8 mouse cellular contexts compared by ENCODE assay signal in genomic region chr3:88677399-88677798, GRCm38 (mm10). TPM values are rescaled to one million over a fixed set of nuclear protein-coding genes. Genes with fewer than 3 reads are reported as not detected.
DNase-seq lines count a peak whose midpoint lies in the region; ATAC-seq and TF ChIP-seq lines count a peak whose summit lies in the region.

No protein-coding gene starts in this region.

- no peaks in the 10 kb centered on the region for H3K4me1 ChIP-seq in bone marrow macrophage, adult 2 months (ENCODE audit: control insufficient read depth, insufficient read depth, low read length)
- peaks cover 3% of the 10 kb centered on the region; the same call in 1 of the 2 replicates for H3K4me1 ChIP-seq in embryonic facial prominence, embryonic 15.5 days
- peaks cover 0 to 3% of the 10 kb centered on the region in 2 experiments; a peak in 1 of 4 replicates for H3K4me1 ChIP-seq in heart, embryonic 14.5 days (ENCODE audit: control insufficient read depth in 2 of 2, insufficient read depth in 2 of 2, low read length in 2 of 2)
- H3K4me1 ChIP-seq in kidney, postnatal 0 days (replicated peaks; ENCODE audit: insufficient read depth, low read length) = no peaks in the 10 kb centered on the region
- no peaks in the 10 kb centered on the region; the same call in 1 of the 2 replicates for H3K4me1 ChIP-seq in lung, embryonic 14.5 days (ENCODE audit: insufficient read depth)

- no peak overlapping the region for H3K27ac ChIP-seq in bone marrow macrophage, adult 2 months (ENCODE audit: insufficient read depth, low read depth, low read length)
- H3K27ac ChIP-seq in embryonic facial prominence, embryonic 15.5 days (replicated peaks) = no peak overlapping the region
- no peak overlapping the region for H3K27ac ChIP-seq in heart, embryonic 14.5 days (replicated peaks in 1 of 2; ENCODE audit: control insufficient read depth in 1 of 2, insufficient read depth in 1 of 2, low read depth in 2 of 2, low read length in 2 of 2)
- H3K27ac ChIP-seq in kidney, postnatal 0 days = no peak overlapping the region
- H3K27ac ChIP-seq in lung, embryonic 14.5 days (ENCODE audit: low read depth) = no peak overlapping the region

- peak overlapping the region; percentile 64 for H3K4me2 ChIP-seq in embryonic facial prominence, embryonic 15.5 days (replicated peaks)
- peak overlapping the region; percentile 64 for H3K4me2 ChIP-seq in heart, embryonic 14.5 days (ENCODE audit: low read length)
- peak overlapping the region; percentile 71 for H3K4me2 ChIP-seq in kidney, postnatal 0 days (ENCODE audit: low read length)
- H3K4me2 ChIP-seq in lung, embryonic 14.5 days = peak overlapping the region; percentile 66

- ATAC-seq in embryonic facial prominence, embryonic 15.5 days (ENCODE audit: insufficient number of reproducible peaks, low FRiP score, low TSS enrichment, low read depth) = 0 out of 2 replicates have a peak, but pooled peaks have one; percentile 47
- no peak for ATAC-seq in heart, embryonic 14.5 days (ENCODE audit: insufficient number of reproducible peaks, insufficient read depth, low FRiP score, low read depth)
- ATAC-seq in kidney, postnatal 0 days (replicated peaks; ENCODE audit: low FRiP score, low read depth) = peak; percentile 84
- peak; percentile 74 for ATAC-seq in lung, embryonic 14.5 days (ENCODE audit: insufficient read depth)
- peak; percentile 88 for ATAC-seq in neutrophil, adult 5-6 weeks (ENCODE audit: extremely low read depth, insufficient number of reproducible peaks, low FRiP score, poor library complexity, severe bottlenecking)

- WGBS in embryonic facial prominence, embryonic 15.5 days = 10% methylated on average over 11 of the region's 11 CpGs
- WGBS in heart, embryonic 14.5 days = 9% methylated on average over 11 of the region's 11 CpGs
- WGBS in kidney, postnatal 0 days = 5% methylated on average over 11 of the region's 11 CpGs
- 8% methylated on average over 11 of the region's 11 CpGs for WGBS in lung, embryonic 14.5 days

- TF ChIP-seq CTCF in bone marrow macrophage, adult 2 months (IDR thresholded peaks at IDR 0.05; ENCODE audit: low read depth, low read length) = no peak
- TF ChIP-seq CTCF in kidney, postnatal 0 days (IDR thresholded peaks at IDR 0.05; ENCODE audit: low read depth) = peak; percentile 87
- TF ChIP-seq CTCF in lung, embryonic 14.5 days (IDR thresholded peaks at IDR 0.05; ENCODE audit: low read depth) = peak; percentile 79

- no peaks in the 10 kb centered on the region for H3K36me3 ChIP-seq in embryonic facial prominence, embryonic 15.5 days
- H3K36me3 ChIP-seq in heart, embryonic 14.5 days (ENCODE audit: control insufficient read depth, insufficient read depth, low read length) = no peaks in the 10 kb centered on the region
- H3K36me3 ChIP-seq in kidney, postnatal 0 days (ENCODE audit: insufficient read depth, low read length) = no peaks in the 10 kb centered on the region
- no peaks in the 10 kb centered on the region for H3K36me3 ChIP-seq in lung, embryonic 14.5 days (ENCODE audit: insufficient read depth)

- H3K27me3 ChIP-seq in embryonic facial prominence, embryonic 15.5 days = no peaks in the 10 kb centered on the region
- no peaks in the 10 kb centered on the region for H3K27me3 ChIP-seq in heart, embryonic 14.5 days (ENCODE audit: control insufficient read depth, insufficient read depth, low read length)
- no peaks in the 10 kb centered on the region for H3K27me3 ChIP-seq in kidney, postnatal 0 days (ENCODE audit: insufficient read depth, low read length)
- no peaks in the 10 kb centered on the region for H3K27me3 ChIP-seq in lung, embryonic 14.5 days (ENCODE audit: insufficient read depth, low read length)

- H3K9ac ChIP-seq in embryonic facial prominence, embryonic 15.5 days = peak overlapping the region; percentile 45
- peak overlapping the region; percentile 51; the same call in 1 of the 2 replicates for H3K9ac ChIP-seq in heart, embryonic 14.5 days (ENCODE audit: low read length)
- peak overlapping the region; percentile 55; the same call in 1 of the 2 replicates for H3K9ac ChIP-seq in kidney, postnatal 0 days (ENCODE audit: low read depth, low read length)
- H3K9ac ChIP-seq in lung, embryonic 14.5 days = peak overlapping the region; percentile 46

- peak; percentile 82 for DNase-seq in ES-CJ7 (ENCODE audit: low read depth, low spot score)
- DNase-seq in kidney, postnatal 0 days (ENCODE audit: low spot score) = peak; percentile 91
- peak; percentile 97 for DNase-seq in lung, embryonic 14.5 days
- DNase-seq in thymus, postnatal 36 days = peak; percentile 24 to 36

- no peaks in the 10 kb centered on the region for H3K9me3 ChIP-seq in embryonic facial prominence, embryonic 15.5 days (replicated peaks)
- H3K9me3 ChIP-seq in heart, embryonic 14.5 days (ENCODE audit: control insufficient read depth, low read length) = no peaks in the 10 kb centered on the region
- H3K9me3 ChIP-seq in kidney, postnatal 0 days (replicated peaks; ENCODE audit: low read length) = no peaks in the 10 kb centered on the region
- no peaks in the 10 kb centered on the region for H3K9me3 ChIP-seq in lung, embryonic 14.5 days (ENCODE audit: low read depth, low read length)

- peak overlapping the region; percentile 21; the same call in 1 of the 2 replicates for H3K4me3 ChIP-seq in bone marrow macrophage, adult 2 months (ENCODE audit: insufficient read depth, low read length)
- peak overlapping the region; percentile 33 for H3K4me3 ChIP-seq in embryonic facial prominence, embryonic 15.5 days (replicated peaks)
- H3K4me3 ChIP-seq in heart, embryonic 14.5 days (ENCODE audit: control insufficient read depth in 1 of 2, insufficient read depth in 1 of 2, low read depth in 1 of 2, low read length in 2 of 2) = peak overlapping the region; percentile 21 to 23; a peak in 3 of 4 replicates
- peak overlapping the region; percentile 25 for H3K4me3 ChIP-seq in kidney, postnatal 0 days (replicated peaks; ENCODE audit: low read depth, low read length)
- H3K4me3 ChIP-seq in lung, embryonic 14.5 days (ENCODE audit: low read depth, low read length) = peak overlapping the region; percentile 27; the same call in 1 of the 2 replicates

- TF ChIP-seq POLR2A in bone marrow macrophage, adult 2 months (IDR thresholded peaks at IDR 0.05; ENCODE audit: borderline replicate concordance, low read depth, low read length) = no peak

RNA-seq across cellular contexts. Expression of gene Khdc4, which starts 8.2 kb away (rescaled TPM):
- polyA plus RNA-seq in bone marrow macrophage, adult 2 months (2012; ENCODE audit: insufficient read depth, insufficient read length, missing spikeins) = 40.7 and 48.4 TPM in 2 replicates
- polyA plus RNA-seq in embryonic facial prominence, embryonic 15.5 days (2015; fragmentation: Nextera tagmentation; extraction: Ambion mirVana) = 78.6 and 91.4 TPM in 2 replicates
- 60.2 and 62.0 TPM in 2 replicates for polyA plus RNA-seq in heart, embryonic 14.5 days (2014; fragmentation: Nextera tagmentation; extraction: Ambion mirVana)
- polyA plus RNA-seq in kidney, postnatal 0 days (2015; fragmentation: Nextera tagmentation; extraction: Ambion mirVana) = 71.4 and 72.1 TPM in 2 replicates
- polyA plus RNA-seq in lung, embryonic 14.5 days (2014; fragmentation: Nextera tagmentation; extraction: Ambion mirVana) = 89.2 and 100 TPM in 2 replicates
- 112 and 135 TPM in 2 replicates for total RNA-seq in neutrophil, adult 5-6 weeks (2017)

RNA-seq across cellular contexts. Expression of gene Rxfp4, which starts 24.5 kb away (rescaled TPM):
- not detected in 2 replicates for polyA plus RNA-seq in bone marrow macrophage, adult 2 months (2012; ENCODE audit: insufficient read depth, insufficient read length, missing spikeins)
- not detected in 2 replicates for polyA plus RNA-seq in embryonic facial prominence, embryonic 15.5 days (2015; fragmentation: Nextera tagmentation; extraction: Ambion mirVana)
- polyA plus RNA-seq in heart, embryonic 14.5 days (2014; fragmentation: Nextera tagmentation; extraction: Ambion mirVana) = not detected in 2 replicates
- polyA plus RNA-seq in kidney, postnatal 0 days (2015; fragmentation: Nextera tagmentation; extraction: Ambion mirVana) = not detected in 2 replicates
- not detected in 2 replicates for polyA plus RNA-seq in lung, embryonic 14.5 days (2014; fragmentation: Nextera tagmentation; extraction: Ambion mirVana)
- total RNA-seq in neutrophil, adult 5-6 weeks (2017) = not detected in 2 replicates

RNA-seq across cellular contexts. Expression of gene Rit1, which starts 39.2 kb away (rescaled TPM):
- polyA plus RNA-seq in bone marrow macrophage, adult 2 months (2012; ENCODE audit: insufficient read depth, insufficient read length, missing spikeins) = 100 and 110 TPM in 2 replicates
- polyA plus RNA-seq in embryonic facial prominence, embryonic 15.5 days (2015; fragmentation: Nextera tagmentation; extraction: Ambion mirVana) = 68.3 and 71.6 TPM in 2 replicates
- 62.6 and 65.3 TPM in 2 replicates for polyA plus RNA-seq in heart, embryonic 14.5 days (2014; fragmentation: Nextera tagmentation; extraction: Ambion mirVana)
- polyA plus RNA-seq in kidney, postnatal 0 days (2015; fragmentation: Nextera tagmentation; extraction: Ambion mirVana) = 58.6 and 62.5 TPM in 2 replicates
- 56.9 and 58.4 TPM in 2 replicates for polyA plus RNA-seq in lung, embryonic 14.5 days (2014; fragmentation: Nextera tagmentation; extraction: Ambion mirVana)
- total RNA-seq in neutrophil, adult 5-6 weeks (2017) = 53.4 and 56.6 TPM in 2 replicates

Comparison
In these comparisons a context has a peak if more than half of its experiments do, and no peak if none do; other contexts are left out.
1. DNase-seq: peak in every context shown above with its lines; median percentile 97 in lung, embryonic 14.5 days; 91 in kidney, postnatal 0 days; 82 in ES-CJ7; 30 in thymus, postnatal 36 days.